Mouse (Mus musculus) spleen, adult 2 months (tissue): Measurements from ENCODE around the gene Ssmem1.

Source experiments
- CTCF ChIP-seq: fragments of 200-500 bp; IDR thresholded peaks from 2 replicates; pipeline ENCODE4 v1.5.1; 2011; ENCODE audit warnings: mild to moderate bottlenecking, inconsistent platforms; ENCODE audit not compliant: insufficient read depth, insufficient read length, insufficient replicate concordance; ENCODE audit errors: extremely low read depth
- POLR2A ChIP-seq: fragments of 200-500 bp; IDR thresholded peaks from 2 replicates; pipeline ENCODE4 v1.6.1; 2011; ENCODE audit warnings: low read depth, low read length, inconsistent platforms

DNA sequence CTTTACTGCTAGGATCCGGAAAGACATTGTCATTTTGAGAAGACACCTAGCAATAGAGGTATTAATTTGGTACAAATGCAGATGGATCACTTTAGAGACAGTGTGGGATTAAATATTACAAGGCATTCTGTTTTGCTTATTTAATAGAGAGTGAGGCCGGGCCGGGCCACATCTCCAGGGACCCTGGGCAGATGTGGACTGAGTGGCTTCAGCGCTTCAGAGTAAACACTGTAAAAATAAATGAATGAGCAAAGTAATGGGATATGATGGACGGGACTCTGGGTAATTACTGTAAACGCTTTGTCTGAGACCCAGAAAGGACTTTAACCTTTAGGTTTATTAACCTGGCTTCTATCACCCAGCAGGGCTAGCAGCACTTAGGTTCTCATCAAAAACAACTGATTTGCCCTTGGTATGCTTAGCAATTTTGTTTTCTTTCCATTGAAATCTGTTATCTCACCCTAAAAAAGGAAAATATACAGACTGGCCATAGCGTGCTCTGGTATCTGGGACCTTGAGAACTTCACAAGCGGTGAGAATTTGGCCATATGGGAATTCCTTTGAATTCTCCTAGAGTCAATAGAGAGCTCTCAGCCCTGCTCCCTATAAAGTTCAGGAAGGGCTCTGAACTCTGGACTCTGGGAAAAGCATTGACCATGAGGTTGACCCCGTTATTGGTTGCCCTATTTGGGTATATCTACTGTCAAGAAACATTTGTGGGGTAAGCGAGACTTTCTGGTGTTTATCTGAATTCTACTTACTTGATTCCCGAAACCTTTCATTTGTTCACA, 31.6 kb downstream of the Ssmem1 start, which contains the start of gene Cpa2:
- TF ChIP-seq CTCF: no peak
- TF ChIP-seq POLR2A: no peak
